Mouse (Mus musculus): Measurements from ENCODE around the gene Rasa3. TPM values are rescaled to one million over a fixed set of nuclear protein-coding genes. Genes with fewer than 3 reads are reported as not detected.

The Rasa3 gene
- total and polyA plus RNA-seq, 3 experiments, result 22.4 to 28.0 TPM; not detected in 1

DNA sequence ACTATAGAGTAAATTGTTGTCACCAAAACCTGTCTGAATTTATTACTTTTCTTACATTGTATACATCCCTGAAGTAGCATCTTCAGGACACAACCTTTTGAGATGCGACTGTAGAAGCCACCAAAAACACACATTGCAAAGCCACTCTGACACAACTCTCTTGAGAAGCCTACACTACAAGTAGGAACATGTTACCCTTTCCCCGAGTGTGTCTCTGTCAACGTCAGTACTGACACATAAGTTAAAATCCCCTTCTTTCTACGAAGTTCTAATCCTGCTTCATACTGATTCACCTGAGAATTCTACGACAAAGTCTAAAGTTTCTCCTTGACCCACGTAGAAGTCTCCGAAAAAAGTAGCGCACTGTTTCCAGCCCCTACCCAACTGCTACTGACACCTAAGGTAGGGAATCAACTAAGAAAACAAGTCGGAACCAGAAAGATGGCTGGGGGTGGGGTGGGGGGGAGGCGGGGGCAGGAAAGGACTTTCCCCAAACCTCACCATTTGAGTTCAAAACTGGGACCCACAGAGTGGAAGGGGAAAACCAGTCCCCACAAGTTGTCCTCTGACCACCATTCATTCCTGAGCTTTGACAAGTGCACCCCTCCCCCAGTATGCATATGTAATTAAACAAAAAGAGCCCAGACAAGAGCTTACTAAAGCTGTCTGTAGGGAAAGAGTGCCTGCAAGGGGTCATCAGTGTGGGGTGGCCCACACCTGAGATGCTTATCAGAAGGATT is 47.9 kb downstream of the Rasa3 start:
- no peaks in the 10 kb centered on the region for H3K79me2 ChIP-seq (ENCODE audit: control insufficient read depth, insufficient read depth, low read length, poor library complexity)
- peaks cover 0 to 13% of the 10 kb centered on the region in 2 experiments; a peak in 2 of 4 replicates for H3K36me3 ChIP-seq (ENCODE audit: control insufficient read depth in 1 of 2, insufficient read depth in 2 of 2, low read length in 2 of 2)
- TF ChIP-seq SIN3A (IDR thresholded peaks at IDR 0.05; ENCODE audit: low read length) (no peak), TAL1 (IDR thresholded peaks at IDR 0.05; ENCODE audit: low read length) (no peak), TBP (IDR thresholded peaks at IDR 0.05; ENCODE audit: low read depth, low read length) (no peak), POLR2AphosphoS2 (IDR thresholded peaks at IDR 0.05; ENCODE audit: low read length) (no peak), ZMIZ1 (IDR thresholded peaks at IDR 0.05; ENCODE audit: low read depth, low read length) (no peak), MAZ (IDR thresholded peaks at IDR 0.05; ENCODE audit: low read depth, low read length) (no peak), ZC3H11A (IDR thresholded peaks at IDR 0.05; ENCODE audit: low read depth, low read length) (no peak), GABPA (IDR thresholded peaks at IDR 0.05; ENCODE audit: low read depth, low read length) (no peak), NRF1 (IDR thresholded peaks at IDR 0.05; ENCODE audit: insufficient read depth, low read depth, low read length, poor library complexity, severe bottlenecking) (no peak), JUND (IDR thresholded peaks at IDR 0.05; ENCODE audit: low read depth, low read length) (no peak), MYB (IDR thresholded peaks at IDR 0.05; ENCODE audit: low read depth, low read length) (no peak), USF2 (IDR thresholded peaks at IDR 0.05; ENCODE audit: borderline replicate concordance in 1 of 2, insufficient read depth in 1 of 2, low read depth in 1 of 2, low read length in 2 of 2) (no peak), ZKSCAN1 (IDR thresholded peaks at IDR 0.05; ENCODE audit: low read depth, low read length) (no peak), EP300 (IDR thresholded peaks at IDR 0.05; ENCODE audit: low read depth in 1 of 2, low read length in 2 of 2) (no peak), TCF12 (IDR thresholded peaks at IDR 0.05; ENCODE audit: low read depth, low read length) (no peak), UBTF (IDR thresholded peaks at IDR 0.05; ENCODE audit: borderline replicate concordance, insufficient read depth, low read depth, low read length) (no peak), HCFC1 (IDR thresholded peaks at IDR 0.05; ENCODE audit: low read depth, low read length) (no peak)
- H3K4me3 ChIP-seq (ENCODE audit: control insufficient read depth in 1 of 2, insufficient read depth in 1 of 2, low read depth in 2 of 2, low read length in 2 of 2), result no peak overlapping the region
- H3K9me3 ChIP-seq (replicated peaks; ENCODE audit: insufficient read depth, low read length), result no peaks in the 10 kb centered on the region
- H3K27ac ChIP-seq (ENCODE audit: control insufficient read depth, low read depth, low read length), result no peak overlapping the region
- peaks cover 4 to 13% of the 10 kb centered on the region in 2 experiments for H3K4me1 ChIP-seq (ENCODE audit: control insufficient read depth in 1 of 2, insufficient read depth in 2 of 2, low read length in 2 of 2)
- no peak for DNase-seq (ENCODE audit: low read depth, low spot score)
- H3K27me3 ChIP-seq (ENCODE audit: control insufficient read depth in 1 of 2, insufficient read depth in 2 of 2, low read length in 2 of 2), result no peaks in the 10 kb centered on the region
- H3K9ac ChIP-seq (ENCODE audit: control insufficient read depth, low read depth, low read length, poor library complexity, severe bottlenecking), result no peak overlapping the region

DNA sequence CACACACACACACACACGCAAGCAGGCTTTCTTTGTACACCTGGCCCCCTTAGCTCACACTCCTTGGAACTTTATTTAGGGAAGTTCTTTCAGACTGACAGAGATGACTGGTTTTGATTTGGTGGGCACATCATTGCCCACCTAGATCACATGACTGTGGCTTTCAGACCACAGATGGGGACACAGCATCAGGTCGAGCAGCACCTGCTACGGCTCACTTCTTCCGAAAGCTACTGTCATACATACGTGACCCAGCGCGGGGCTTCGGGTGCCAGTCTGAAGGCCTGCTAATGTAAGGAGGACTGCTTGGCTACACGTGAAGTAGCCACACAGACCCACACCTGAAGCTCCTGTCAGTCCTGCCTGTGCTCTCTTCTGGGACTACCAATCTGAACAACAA is 49.3 kb downstream of the Rasa3 start:
- Histone ChIP-seq H3K9ac (ENCODE audit: control insufficient read depth, low read depth, low read length, poor library complexity, severe bottlenecking) (no peak overlapping the region), H3K4me1 (ENCODE audit: control insufficient read depth in 1 of 2, insufficient read depth in 2 of 2, low read length in 2 of 2) (peaks cover 4 to 12% of the 10 kb centered on the region in 2 experiments), H3K27me3 (ENCODE audit: control insufficient read depth in 1 of 2, insufficient read depth in 2 of 2, low read length in 2 of 2) (no peaks in the 10 kb centered on the region), H3K79me2 (ENCODE audit: control insufficient read depth, insufficient read depth, low read length, poor library complexity) (no peaks in the 10 kb centered on the region), H3K36me3 (ENCODE audit: control insufficient read depth in 1 of 2, insufficient read depth in 2 of 2, low read length in 2 of 2) (peaks cover 0 to 13% of the 10 kb centered on the region in 2 experiments; a peak in 2 of 4 replicates), H3K27ac (ENCODE audit: control insufficient read depth, low read depth, low read length) (no peak overlapping the region), H3K4me3 (ENCODE audit: control insufficient read depth in 1 of 2, insufficient read depth in 1 of 2, low read depth in 2 of 2, low read length in 2 of 2) (no peak overlapping the region), H3K9me3 (replicated peaks; ENCODE audit: insufficient read depth, low read length) (no peaks in the 10 kb centered on the region)
- TF ChIP-seq ELF1 (IDR thresholded peaks at IDR 0.05; ENCODE audit: low read depth, low read length), result no peak
- TF ChIP-seq ETS1 (IDR thresholded peaks at IDR 0.05; ENCODE audit: low read depth, low read length), result no peak
- TF ChIP-seq JUND (IDR thresholded peaks at IDR 0.05; ENCODE audit: low read depth, low read length), result no peak
- TF ChIP-seq NRF1 (IDR thresholded peaks at IDR 0.05; ENCODE audit: insufficient read depth, low read depth, low read length, poor library complexity, severe bottlenecking), result no peak
- TF ChIP-seq MYC (IDR thresholded peaks at IDR 0.05; ENCODE audit: low read depth, low read length), result no peak
- TF ChIP-seq ZKSCAN1 (IDR thresholded peaks at IDR 0.05; ENCODE audit: low read depth, low read length), result no peak
- TF ChIP-seq GATA1 (IDR thresholded peaks at IDR 0.05; ENCODE audit: low read depth, low read length), result no peak
- DNase-seq (ENCODE audit: low read depth, low spot score), result no peak

Data from MEL (cell line).